Mouse (Mus musculus): ENCODE data around the gene Shroom4.

- TF ChIP-seq CTCF (IDR thresholded peaks at IDR 0.05; ENCODE audit: insufficient read depth, low read length) (no peak), POLR2A (IDR thresholded peaks at IDR 0.05; ENCODE audit: borderline replicate concordance, extremely low read depth, low read depth, low read length) (no peak)
Observed at GRCm38 (mm10) chrX:6446422-6446821, 46.8 kb downstream of the Shroom4 start.

Measured in lung, adult 2 months (tissue).